Mouse (Mus musculus) layer of hippocampus, adult 8-10 months (tissue): ENCODE measurements at regions not wholly inside any gene's neighbourhood (a gene's known extent, or its start where the extent isn't known, plus 50 kb on each side); places are given as distances from the start of the nearest gene placed in this dataset.

ENCODE experiments used
- DNase-seq, 2 experiments: peaks; one replicate each; pipeline ENCODE4 v3.0.0; 2022; ENCODE audit warnings: low spot score in 2 of 2

DNA sequence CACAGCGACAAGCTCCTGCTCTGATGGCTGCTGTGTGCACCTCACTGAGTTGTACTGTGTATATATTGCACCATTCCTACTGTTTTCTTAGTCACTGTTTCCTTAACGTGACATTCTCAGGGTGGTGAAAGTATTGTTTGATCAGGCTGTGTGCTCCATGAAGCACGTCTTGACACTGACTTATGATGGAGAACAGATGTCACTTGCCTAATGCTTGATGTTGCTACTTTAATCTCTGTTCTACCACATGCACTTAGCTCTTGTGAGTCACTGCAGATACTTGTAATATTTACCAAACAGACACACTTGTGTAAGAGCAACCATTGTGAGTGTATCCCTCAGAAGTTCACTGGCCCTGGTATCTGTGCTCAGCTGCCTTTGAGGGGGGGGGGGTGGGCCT, 870.0 kb downstream of the Epha4 start:
- no peak for DNase-seq

DNA sequence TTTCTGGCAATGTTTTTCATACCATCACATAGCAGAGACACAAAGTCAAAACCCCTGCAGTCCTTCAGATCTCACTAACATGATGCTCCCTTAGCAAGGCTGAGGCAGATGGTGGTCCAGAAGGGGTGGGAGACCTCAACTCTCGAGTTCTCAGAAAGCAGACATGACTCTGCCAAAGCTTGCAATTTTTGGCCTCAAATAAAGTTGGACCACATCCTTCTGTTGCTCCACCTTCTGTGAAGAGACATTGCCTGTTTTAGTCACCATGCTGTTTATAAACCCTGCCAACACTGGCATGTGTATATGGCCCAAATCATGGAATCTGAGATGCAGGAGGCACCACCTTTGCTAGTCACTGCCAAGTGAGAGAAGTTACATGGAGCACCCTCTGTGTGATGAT, 860.1 kb downstream of the Epha4 start:
- no peak for DNase-seq

DNA sequence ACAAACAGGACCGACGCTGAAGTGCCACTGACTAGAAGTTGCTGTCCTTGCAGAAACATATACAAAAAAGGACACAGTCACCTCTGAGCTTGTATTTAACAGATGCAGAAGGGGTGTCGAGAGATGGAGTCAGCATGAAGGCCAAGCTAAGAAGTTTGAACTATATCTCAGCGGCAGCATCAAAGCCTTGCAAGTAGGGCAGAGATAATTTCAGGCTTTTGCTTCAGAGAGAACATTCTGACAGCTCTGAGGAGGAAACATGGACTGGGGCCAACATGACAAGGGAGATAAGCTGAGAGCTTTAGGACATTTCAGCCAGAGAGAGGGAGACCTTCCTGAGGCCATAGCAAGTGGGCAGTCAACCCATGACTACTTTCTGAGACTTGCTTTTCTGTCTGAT, 856.7 kb downstream of the Epha4 start:
- no peak for DNase-seq

DNA sequence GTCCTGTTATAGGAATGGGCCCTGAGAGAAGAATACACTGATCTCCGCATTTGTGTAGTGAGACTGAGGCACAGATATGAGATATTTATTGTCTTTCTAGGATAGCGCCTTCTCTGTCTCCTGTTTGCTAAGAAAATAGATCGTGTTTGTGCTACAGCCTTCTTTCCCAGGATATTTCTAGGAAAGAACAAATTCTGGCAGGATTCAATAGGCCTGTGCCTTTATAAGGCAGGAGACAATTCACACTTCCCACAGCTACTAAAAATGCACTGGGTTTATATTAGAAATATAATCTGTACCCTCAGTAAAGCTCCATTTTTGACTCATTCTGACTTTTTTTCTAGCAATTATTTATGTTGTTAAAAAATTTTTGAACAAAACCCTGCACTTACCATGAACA, 854.7 kb downstream of the Epha4 start:
- no peak for DNase-seq

DNA sequence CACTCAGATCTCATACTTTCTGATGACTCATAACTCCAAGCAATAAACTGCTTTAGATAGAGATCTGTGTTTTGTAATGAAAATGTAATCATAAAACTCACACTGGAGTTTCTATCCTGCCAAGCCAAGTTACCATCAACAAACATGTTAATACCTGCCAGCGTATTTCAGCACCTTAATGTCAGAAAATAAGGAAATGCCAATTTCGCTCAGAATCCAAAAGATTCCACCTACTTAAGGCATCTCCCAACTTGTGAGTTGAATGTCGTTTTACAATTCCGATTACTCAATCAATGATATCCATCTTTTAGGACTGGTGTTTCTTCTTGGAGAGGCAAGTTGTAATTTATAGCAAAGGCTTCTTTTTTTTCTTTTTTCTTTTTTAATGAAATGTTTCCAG, 850.5 kb downstream of the Epha4 start:
- DNase-seq = no peak

DNA sequence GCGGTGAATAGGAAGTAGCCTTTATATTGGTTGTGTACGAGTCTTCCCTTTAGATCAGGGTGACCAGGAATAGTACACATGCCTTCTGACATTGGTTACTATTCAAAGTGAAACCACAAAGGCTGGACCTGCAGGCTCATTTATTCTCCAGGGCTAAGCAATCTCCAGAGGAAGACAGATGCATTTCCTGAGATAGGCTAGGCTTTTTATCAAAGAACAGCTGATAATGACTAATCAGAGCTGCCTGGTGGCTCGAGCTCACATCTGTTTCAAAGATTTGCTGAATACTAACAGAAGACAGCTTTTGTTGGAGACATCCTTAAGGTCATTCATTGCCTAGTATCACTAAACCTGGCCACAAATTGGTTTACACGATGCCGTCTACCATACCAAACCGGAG, 838.1 kb downstream of the Epha4 start:
- no peak for DNase-seq

DNA sequence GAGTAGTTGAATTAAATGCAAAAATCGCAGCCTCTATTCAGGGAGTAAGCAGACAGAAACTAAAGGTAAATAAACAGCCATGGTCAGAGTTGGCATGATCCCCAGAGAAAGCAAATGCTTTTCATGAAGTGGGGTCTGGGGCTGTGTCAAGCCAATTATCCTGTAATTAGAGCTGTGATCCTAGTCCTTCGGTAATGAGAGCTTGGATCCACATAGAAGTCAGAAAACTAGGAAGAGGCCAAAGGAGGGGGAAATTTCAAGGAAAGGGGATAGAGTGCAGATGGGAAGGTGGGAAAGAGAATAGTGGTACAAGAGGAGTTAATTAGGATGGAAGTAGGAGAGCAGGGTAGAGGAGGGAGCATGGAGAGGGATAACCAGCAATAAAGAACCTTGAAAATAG, 809.3 kb downstream of the Epha4 start:
- no peak for DNase-seq

DNA sequence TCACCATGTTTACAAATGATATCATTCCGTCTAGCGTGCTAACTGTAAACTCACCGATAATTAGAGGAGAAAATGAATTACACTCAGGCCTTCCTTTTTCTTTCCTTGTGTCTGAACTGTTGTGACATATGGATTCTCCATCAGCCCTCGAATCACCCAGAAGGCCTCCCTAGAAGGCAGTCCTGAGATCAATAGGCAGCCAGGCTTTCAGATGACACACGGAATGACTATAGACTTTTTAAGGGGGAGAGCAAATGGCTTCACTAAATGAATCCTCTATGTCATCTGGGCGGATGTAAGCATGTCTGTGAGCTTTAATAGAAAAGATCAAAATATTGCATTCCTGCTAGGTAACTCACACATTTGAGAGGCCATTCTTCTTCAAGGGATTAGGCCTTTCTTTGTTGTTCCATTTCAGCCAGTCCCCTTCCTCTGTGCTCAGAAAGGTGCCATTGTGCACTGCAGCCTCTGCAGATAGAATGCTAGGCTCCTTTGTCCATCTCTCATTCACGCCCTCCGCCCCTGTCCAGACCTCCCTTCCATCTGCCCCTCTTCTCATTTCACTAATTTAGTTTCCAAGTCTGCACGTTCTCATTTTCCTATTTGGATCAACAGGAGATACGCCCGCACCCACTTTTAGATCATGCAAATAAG, 797.1 kb downstream of the Epha4 start:
- no peak for DNase-seq

DNA sequence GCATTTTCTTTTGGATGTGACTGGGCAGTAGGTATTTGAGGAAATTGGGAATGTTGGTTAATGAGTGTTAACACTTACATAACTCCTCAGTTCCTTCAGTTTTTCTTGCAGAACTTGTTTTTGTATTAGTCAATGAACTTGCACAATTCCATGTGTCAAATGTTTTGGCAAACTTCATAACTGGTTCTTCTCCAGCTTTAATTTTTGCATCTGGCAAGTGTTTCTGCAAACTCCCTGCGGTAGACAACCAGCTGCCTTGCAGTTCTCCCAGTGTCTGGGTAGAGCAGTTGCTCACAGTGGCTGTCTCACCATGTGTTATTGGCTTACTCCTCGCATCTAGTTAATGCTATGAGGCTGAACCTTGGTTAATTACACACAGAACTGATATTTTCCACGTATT, 790.4 kb downstream of the Epha4 start:
- DNase-seq = peak; percentile 30 to 37

DNA sequence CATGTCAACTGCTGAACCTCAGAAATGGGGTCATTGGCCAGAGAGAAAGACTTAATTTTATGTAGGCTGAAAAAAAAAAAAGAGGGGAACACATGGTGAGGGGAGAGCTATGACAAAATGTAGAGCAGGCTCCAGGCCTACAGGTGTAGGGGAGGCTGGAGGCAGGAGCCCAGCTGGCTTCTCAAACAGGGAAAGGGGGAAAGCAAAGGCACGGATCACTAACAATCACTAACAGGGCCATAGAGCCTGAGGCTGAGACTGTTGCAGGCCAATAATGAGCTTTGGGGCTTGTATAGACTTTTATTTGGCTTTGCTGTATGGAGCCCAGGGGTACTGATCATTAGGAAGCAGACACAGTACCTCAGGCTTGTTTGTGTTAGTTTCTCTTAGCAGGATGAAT, 777.9 kb downstream of the Epha4 start:
- DNase-seq = no peak

DNA sequence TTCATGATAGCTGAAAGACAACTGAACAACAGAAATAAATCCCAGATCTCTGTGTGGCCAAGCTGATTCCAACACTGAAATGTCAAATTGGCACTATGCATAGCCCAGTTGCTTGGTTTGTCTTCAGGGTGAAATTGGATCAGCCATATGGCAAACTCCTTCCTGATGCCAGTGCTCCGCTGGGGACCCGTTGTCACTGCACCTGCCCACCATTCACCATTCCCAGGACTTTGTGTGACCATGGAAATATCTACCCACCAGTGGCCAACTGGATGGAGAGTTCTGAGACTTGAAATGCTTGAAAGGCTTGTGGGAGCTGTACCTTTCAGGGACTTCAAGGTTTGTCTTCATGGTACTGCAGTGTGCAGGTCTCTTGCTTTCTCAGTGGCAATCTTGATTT, 777.2 kb downstream of the Epha4 start:
- DNase-seq = peak in 1 of 2 experiments; percentile 3

DNA sequence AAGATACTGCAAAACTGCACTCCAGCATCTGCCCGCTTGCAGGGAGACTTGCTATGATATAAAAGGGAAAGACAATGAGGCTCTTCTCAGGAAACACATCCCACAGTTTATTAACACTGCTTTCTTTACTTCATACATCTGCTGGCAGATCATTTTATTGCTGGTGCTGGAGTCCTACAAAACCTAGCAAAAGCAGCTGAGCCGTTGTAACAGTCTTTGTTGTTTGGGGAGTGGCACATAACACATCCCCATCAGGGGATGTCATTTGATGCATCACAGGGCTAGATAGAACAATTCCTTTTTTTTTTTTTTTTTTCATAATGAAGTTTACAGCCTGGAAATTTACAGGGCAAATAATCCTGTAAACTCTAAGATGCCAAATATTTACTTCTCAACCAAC, 742.2 kb downstream of the Epha4 start:
- no peak for DNase-seq

DNA sequence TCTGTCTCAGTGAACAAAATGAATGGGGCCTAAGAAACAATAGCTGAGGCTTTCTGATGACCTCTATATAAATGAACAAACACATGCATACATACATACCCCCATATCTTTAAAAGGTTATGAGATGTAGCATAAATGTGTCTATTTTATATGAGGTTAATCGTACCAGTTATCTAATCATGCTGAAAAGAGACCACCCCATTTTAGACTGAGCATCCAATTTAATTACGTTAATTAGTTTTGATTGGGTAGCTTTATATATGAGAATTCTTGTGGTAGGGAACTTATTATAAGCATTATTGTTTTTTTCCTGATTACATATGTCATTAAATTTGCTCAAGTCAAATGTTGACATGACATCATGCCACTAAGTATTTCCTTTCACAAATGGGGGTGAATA, 728.0 kb downstream of the Epha4 start:
- no peak for DNase-seq

DNA sequence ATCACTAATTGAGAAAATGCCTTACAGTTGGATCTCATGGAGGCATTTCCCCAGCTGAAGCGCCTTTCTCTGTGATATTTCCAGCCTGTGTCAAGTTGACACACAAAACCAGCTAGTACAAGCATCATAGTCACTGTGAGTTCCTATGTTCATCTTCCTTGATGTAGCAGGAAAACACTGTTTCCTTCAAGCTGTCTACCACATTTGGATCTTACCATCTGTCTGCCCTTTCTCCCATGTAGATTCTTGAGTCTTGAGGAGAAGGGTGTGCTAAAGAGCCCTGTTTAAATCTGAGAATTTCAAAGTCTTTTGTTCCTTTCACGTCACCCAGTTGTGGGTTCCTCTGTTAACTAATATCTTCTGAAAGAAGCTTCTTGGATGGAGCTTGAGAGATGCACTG, 721.5 kb downstream of the Epha4 start:
- DNase-seq = no peak

DNA sequence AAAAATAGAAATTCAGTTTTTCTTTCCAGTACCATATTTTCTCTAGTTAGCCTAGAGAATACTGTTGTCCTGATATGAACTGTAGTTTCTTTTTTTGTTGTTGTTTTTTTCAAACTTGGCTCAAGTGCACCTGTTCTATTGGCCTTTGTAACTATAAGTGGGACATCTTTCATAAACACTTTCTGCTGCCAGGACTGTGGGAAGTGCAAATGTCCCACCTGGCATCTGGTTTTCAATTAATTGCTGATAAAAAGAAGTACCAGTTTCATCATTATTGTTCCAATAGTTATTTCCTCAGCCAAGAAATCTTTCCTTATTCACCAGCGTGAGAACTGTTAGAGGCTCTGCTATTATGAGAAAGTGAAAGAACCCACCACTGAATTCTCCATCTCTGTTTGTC, 695.0 kb downstream of the Epha4 start:
- peak; percentile 9 to 17 for DNase-seq

DNA sequence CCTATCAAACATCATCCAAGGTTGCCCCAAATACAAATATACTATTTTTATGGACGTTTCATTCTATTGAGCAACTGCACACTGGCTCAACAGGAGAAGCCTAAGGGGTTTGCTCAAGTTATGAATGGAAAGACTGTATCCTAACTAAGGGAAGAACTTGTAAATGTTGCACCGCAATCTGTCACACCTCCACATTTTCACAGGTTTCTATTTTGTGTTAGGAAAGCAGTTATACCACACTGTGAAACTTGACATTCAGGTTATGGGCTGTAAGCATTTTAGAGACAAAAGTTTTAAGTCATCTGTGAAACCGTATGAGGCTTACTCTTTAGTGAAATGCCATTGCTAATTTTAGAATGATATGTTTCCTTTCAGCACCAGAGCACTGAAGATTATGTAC, 693.3 kb downstream of the Epha4 start:
- peak in 1 of 2 experiments; percentile 39 for DNase-seq

DNA sequence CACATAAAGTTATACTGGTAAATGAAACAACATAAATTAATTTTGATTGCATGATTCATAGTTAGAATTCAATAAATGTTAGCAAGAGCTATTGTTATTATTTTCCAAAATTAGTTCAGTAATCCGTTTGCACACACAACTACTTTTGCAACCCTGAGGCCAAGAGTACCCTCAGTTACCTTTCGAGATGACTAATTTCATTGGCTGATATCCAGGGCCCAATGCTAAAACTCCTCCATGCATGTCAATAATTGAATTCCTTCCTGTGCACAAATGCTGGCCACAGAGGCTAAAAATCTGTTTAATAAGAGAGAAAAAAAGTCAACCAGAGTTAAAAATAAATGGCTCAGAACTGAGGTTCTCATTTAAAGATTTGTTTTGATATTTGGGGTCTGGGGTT, 685.2 kb downstream of the Epha4 start:
- DNase-seq = no peak

DNA sequence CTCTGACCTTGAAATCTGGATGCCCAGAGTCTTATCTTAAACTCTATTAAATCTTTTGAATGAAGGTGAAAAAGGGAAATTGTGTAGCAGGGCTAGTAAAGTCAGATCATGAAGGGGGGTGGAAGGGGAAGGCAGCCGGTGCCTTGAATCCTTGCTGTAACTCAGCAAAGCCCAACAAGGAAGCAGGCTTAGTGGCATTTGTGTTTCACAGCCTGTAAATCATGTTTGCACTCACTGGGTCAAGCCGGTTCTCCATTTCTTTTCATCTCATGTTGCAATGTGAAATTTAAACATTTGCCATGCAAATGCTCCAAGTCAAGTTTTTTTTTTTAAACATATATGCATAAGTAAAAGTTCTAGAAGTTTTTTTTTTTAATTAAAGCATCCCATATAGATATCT, 682.6 kb downstream of the Epha4 start:
- no peak for DNase-seq

DNA sequence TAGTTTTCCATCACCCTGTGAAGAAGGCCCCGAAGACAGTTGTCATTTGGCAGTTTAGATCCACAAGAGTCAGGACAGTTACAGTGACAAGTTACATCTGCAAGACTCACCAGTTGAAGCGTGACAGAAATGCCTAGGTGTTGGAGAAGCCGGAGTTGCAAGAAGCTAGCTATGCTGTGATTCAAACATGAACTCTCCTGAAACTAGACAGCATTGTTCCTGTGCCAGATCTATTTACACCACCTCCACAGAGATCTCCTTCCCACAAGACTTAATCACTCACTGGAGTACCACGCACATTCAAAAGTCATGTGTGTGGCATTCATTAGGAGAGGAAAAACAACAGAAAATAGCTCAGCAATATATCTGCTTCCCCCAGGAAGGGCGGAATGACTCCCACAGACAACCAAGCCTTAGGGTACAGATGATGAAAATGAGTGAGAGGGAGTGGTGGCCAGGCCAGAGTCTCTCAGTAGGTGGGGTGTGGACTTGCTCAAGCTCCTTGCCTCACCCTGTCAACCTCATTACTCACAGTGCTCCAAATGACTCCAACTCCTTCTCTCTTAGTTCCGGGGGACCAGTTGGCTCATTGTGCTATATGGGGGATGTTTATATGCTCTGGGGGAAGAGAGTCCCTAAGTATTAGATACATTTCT, 679.7 kb downstream of the Epha4 start:
- peak in 1 of 2 experiments; percentile 19 for DNase-seq

DNA sequence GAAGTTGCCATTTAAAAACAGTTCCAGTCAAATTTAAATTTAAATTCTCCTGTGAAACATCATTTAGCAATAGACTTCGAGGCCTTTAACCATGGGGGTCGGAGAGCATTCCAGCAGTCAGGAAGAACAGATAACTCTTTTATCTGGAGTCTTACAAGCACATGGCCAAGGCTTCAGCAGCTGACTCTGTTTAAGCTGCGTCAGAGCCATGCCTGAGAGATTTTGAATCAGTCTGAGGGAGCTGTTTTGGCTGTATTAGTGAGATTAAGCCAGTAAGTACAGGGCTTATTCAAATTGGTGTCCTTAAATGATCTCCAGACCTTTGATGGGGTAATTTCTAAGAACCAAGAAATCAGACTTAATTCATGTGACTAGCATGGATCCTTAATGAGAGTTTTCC, 665.5 kb downstream of the Epha4 start:
- no peak for DNase-seq

DNA sequence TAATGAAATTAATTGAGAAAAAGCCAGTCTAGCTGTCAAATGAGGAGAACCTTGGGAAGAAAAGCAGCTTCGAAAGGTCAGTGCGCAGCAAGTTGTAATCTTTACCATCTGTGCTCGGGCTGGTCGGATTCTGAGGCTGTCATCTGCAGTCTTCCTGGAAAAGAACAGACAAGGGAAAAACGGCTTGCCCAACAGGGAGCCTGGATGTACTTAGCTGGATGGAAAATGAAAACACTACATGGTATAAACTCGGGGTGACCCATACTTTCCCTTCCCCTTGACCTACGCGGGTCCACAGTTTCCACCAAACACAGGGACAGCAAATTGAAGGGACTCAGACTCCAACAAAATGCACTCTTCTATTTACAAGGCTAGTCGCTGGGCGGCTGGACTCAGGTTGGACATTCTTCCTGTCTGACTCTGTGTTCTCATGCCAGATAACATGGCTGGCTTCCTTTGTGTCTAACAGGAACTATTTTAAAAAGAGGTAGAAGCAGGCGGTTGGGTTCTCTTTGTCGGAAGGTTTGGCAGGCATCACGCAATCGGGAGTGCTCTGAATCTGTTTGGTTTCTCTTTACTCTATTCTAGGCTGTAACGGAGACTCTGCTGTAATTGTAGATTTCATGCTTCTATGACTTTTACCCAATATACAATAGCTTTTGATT, 648.5 kb downstream of the Epha4 start:
- peak; percentile 9 to 21 for DNase-seq

DNA sequence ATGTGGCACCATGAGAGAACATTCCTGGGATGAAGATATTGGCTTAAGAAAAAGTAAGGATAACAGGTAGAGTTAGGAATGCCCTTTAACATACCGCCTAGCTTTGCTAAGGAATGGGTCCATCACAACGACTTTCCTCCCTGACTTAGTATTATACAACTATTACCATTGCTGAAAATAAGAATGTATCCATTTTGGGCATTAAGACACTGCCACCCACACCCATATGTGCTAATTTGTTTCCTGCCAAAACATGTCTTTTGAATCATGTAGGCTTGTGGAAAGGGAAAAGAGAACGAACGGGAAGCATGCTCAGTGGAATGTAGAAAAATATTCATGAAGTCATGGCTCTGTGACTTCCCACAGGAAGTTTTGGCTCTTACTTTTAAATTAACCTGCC, 641.7 kb downstream of the Epha4 start:
- peak; percentile 62 to 74 for DNase-seq
